Mouse (Mus musculus) monocyte, adult 59 days (primary cell): ENCODE data around the gene Gm12185. TPM values are rescaled to one million over a fixed set of nuclear protein-coding genes. Genes with fewer than 3 reads are reported as not detected.

Source experiments
- total RNA-seq, 2 experiments: library from RNA; stranded (reverse); gene quantifications; one replicate each; pipeline ENCODE4 v1.2.4; 2023

Gene Gm12185
- total RNA-seq, result 10 to 100 TPM; 15.7 to 18.9 TPM

GRCm38 (mm10) chr11:48991740-48992520 lies at the start of gene Gm12185:
Gm12185 (minus strand) TSS chr11:48992226.

DNA sequence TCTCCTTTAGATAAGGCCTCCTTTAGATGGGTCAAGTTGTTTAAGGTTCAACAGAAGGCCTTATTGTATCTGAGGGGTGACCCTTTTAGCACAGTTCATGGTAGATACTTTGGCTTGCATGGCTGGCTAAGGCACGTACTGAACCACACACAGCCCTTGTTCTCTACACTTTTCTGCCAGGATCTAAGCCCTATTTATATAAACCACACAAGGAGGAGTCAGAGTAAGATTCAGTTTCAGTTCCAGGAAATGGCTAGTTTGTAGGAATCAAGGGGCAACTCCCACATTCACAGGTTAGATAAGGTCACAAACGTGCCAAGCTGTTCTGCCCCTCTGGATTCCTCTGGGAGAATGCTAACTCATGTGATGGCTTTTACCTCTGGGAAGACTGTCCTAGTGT lies 2.0 kb upstream of the Gm12185 start, which contains the start of gene Tgtp1:
Gene Tgtp1, minus strand, starts transcription at position 155 of the 400 bp plus-strand sequence.

DNA sequence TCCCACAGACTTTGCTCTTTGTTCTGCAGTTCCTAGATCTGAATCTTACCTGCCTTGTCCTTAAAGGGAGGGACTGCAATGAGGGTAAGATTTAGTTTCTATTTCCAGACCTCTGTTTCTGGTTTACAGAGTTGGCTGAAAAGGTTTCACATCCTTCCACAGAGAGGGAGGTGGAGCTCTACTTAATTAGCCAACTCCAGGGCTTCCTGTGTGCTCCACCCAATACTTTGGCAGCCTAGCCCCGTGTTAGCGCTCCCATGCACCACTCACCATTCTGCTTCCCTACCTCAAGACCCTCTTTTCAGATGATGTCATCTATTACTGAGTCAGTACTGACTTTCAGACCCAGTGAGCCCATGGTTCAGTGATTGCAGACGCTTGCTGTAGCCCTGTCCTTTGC lies 12.8 kb downstream of the Gm12185 start, which contains the start of gene 9930111J21Rik1:
Gene 9930111J21Rik1, minus strand, starts transcription at position 148 of the 400 bp plus-strand sequence.

DNA sequence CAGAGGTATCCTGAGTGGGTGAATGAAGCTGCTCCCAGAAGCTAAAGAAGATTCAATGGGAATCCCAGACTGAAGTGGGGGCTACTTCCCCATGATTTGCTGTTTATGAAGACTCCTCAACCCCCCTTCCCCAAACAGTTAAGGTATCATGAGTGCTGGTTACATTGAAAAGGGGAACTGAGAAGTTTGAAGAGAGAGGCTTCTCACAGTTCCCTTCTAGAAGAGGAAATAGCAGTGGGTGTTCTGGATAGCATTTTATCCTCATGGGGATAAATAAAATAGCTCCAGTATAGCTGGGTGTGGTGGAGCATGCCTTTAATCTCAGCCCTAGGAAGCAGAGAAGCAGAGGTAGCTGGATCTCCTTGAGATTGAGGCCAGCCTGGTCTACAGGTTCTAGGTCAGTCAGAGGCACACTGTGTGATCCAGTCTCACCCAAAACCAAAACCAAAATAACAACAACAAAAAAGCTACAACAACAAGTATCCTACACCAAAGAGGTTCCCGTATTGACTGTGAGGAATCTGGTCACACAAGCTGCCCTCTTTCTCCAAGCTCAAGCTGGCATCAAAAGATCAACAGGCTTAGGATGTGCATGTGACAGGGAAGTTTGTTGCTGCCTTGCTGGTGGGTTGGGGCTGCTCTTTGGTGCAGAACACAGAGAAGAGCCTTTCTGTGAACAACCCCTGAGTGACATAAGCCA lies 13.6 kb downstream of the Gm12185 start, which contains the start of gene Olfr56:
Gene Olfr56, plus strand, starts transcription at position 650 of the 700 bp plus-strand sequence.

DNA sequence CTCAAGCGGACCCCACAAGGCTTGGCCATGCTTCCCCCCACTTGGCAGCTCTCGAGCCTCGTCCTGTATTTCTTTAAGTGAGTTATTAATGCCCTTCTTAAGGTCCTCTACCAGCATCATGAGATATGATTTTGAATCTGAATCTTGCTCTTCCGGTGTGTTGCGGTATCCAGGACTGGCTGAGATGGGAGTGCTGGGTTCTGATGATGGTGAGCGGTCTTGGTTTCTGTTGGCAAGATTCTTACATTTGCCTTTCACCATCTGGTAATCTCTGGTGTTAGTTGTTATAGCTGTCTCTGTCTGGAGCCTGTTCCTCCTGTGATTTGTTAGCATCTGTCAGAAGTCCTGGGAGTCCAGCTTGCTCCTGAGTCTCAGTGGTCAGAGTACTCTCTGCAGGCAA lies 45.9 kb downstream of the Gm12185 start, which contains the start of gene Psme2b:
Gene Psme2b, minus strand, starts transcription at position 101 of the 400 bp plus-strand sequence.

GRCm38 (mm10) chr11:48902021-48902420 lies 90.0 kb downstream of the Gm12185 start, which contains the start of gene Gm5431:
Gm5431 (minus strand) TSS chr11:48902214.

GRCm38 (mm10) chr11:48871201-48871772 lies 120.7 kb downstream of the Gm12185 start, which contains the start of gene Irgm1:
Irgm1 (minus strand) TSS chr11:48871683.

Other genes starting within 250 kb of the Gm12185 start
- gene Rack1, start 191.9 kb downstream of the Gm12185 start, total RNA-seq, result 1,000 to 10,000 TPM; 1,060 to 1,070 TPM
- gene Trim41, start 174.9 kb downstream of the Gm12185 start, total RNA-seq, result 10 to 100 TPM; 74.4 to 78.6 TPM
- 10 to 100 TPM in 1 of 2 experiments, 1 to 10 TPM in 1; 6.3 to 10.6 TPM for gene Trim7, start 166.1 kb downstream of the Gm12185 start, total RNA-seq
- 1 to 10 TPM in 1 of 2 experiments, not detected in 1; 3.0 TPM for gene Gm12184, start 165.6 kb downstream of the Gm12185 start, total RNA-seq
- gene Irgm1, start 120.5 kb downstream of the Gm12185 start, total RNA-seq, result 10 to 100 TPM; 53.7 to 58.0 TPM
- 10 to 100 TPM; 23.9 to 28.3 TPM for gene Gm5431, start 90.0 kb downstream of the Gm12185 start, total RNA-seq
- 10 to 100 TPM; 30.1 to 40.0 TPM for gene Psme2b, start 46.0 kb downstream of the Gm12185 start, total RNA-seq
- gene Olfr56, start 13.3 kb downstream of the Gm12185 start, total RNA-seq, result under 1 TPM; 0.16 to 0.30 TPM
- 10 to 100 TPM; 64.7 to 68.6 TPM for gene 9930111J21Rik1, start 12.8 kb downstream of the Gm12185 start, total RNA-seq
- gene Tgtp1, start 1.9 kb upstream of the Gm12185 start, total RNA-seq, result 1 to 10 TPM in 1 of 2 experiments, not detected in 1; 2.6 TPM
- 100 to 1,000 TPM in 1 of 2 experiments, 10 to 100 TPM in 1; 77.6 to 104 TPM for gene 9930111J21Rik2, start 59.0 kb upstream of the Gm12185 start, total RNA-seq
- gene Tgtp2, start 72.0 kb upstream of the Gm12185 start, total RNA-seq, result 10 to 100 TPM in 1 of 2 experiments, 1 to 10 TPM in 1; 6.6 to 10.3 TPM
- gene Ifi47, start 84.4 kb upstream of the Gm12185 start, total RNA-seq, result 10 to 100 TPM; 89.2 to 92.9 TPM
- not detected for gene Olfr1396, start 122.6 kb upstream of the Gm12185 start, total RNA-seq
- gene Olfr1395, start 150.0 kb upstream of the Gm12185 start, total RNA-seq, result not detected
- gene Olfr1394, start 162.2 kb upstream of the Gm12185 start, total RNA-seq, result not detected
- under 1 TPM in 1 of 2 experiments, not detected in 1; 0.16 TPM for gene Btnl9, start 194.9 kb upstream of the Gm12185 start, total RNA-seq
- 10 to 100 TPM; 63.6 to 68.3 TPM for gene Zfp62, start 211.1 kb upstream of the Gm12185 start, total RNA-seq